Mouse (Mus musculus): ENCODE results near the gene Tle6.

Gene Tle6

DNA sequence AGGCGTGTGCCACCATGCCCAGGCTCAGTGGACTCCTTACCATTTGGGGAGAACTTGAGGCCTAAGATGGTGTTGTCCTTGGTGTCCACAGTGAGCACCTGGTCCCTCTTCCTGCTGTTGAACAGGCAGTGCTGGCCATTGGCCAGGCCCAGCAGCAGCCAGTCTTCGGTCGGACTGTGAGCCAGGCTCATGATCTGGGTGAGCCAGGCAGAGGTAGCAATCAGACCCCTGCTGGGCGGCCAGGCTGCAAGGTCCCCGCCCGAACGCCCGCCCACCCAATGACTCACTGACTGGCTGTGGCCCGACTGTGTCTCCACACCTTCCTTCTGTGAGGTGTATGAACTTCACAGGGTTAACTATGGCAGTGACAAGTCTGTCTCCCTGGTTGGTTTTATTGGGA is 9.0 kb downstream of the Tle6 start:
- DNase-seq (ENCODE audit: low read depth), result no peak

DNA sequence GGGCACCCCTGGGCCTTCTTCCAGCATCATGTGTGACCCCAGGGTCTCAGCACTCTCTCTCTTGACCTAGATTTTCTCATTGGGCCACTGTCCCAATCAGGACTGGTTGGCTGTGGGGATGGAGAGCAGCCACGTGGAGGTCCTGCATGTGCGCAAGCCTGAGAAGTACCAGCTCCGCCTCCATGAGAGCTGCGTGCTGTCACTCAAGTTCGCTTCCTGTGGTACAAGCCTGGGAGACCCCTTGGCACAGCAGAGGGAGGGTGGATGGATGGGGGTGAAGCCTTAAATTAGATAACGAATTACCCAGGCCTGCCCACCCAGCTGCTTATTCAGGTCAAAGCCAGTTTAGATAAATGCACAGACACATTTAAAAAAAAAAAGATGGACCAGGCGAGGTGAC is 12.1 kb downstream of the Tle6 start:
- DNase-seq (ENCODE audit: low read depth), result no peak

DNA sequence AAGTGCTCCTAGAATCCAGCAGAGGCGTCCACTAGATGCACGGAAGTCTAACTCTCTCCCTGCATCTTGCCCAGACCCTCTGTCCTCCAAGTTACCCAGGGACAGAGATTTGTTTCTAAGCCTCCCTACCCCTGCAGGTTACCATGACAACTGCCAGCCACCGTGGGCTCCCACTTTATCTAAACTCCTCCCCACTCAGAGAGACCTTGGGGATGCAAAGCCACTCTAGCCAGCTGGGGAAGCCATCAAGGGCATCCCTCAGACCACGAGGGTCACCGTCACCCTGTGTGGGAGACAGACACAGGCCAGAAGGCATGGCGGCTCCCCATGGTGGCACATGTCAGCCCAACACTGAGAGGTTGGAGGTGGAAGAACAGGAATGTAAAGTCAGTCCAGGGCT is 17.5 kb downstream of the Tle6 start:
- no peak for DNase-seq (ENCODE audit: low read depth)

DNA sequence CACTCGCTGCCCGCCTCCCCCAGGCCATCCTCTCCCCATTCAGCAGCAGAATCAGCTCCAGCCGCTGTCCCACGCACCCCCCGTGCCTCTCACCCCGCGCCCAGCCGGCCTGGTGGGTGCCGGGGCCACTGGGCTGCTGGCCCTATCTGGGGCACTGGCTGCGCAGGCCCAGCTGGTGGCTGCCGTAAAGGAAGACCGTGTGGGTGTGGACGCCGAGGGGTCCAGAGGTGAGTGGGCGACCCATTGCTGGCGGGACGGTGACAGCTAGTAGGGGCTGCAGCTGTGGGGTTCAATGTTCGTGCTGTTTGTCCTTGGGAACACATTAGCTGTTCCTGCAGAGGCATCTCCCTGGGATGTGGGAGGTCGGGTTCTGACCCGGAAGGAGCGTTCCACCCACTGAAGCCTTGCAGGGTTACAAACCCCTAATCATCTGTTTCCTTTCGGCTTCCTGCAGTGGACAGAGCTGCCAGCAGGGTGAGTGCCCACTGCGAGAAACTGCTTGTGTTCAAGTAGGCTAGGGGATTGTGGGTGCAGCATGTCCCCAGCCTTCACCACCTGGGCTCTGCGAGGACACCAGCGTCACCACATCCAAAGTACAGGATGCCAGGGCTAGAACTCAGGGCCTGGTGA is 20.3 kb downstream of the Tle6 start:
- peak; percentile 91 for DNase-seq (ENCODE audit: low read depth)

DNA sequence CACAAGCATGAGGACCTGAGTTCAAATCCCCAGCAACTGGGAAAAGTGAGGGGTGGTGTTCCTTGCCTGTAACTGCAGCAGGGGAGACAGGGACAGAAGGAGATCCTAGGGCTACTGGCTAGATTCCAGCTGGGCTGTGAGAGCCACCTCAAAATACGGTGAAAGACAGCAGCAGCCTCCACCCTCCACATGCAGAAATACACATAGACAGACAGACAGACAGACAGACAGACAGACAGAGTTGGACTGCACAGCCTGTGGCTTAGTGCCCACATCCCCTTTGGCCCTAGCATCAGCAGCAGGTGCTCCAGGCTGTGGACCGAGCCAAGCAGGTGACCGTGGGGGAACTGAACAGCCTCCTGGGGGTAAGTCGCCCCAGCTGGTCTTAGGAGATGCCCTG is 20.9 kb downstream of the Tle6 start:
- peak; percentile 50 for DNase-seq (ENCODE audit: low read depth)

DNA sequence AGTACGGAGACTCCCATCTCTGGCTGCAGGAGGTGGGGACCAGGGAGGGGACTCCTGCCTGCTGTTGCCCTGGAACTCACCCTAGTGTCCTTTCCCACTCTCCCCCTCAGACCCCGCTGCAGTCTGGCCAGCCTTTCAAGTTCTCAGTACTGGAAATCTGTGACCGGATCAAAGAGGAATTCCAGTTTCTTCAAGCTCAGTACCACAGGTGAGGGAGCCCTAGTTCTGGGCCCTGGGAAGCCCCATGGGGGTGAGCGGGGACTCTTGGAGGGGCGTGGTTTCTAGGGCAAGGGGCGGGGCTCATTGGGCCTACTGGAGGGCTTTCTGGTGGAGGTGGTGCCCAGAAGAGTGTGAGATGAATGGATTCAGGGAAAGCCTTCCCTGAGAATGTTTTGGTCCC is 25.2 kb downstream of the Tle6 start:
- no peak for DNase-seq (ENCODE audit: low read depth)

DNA sequence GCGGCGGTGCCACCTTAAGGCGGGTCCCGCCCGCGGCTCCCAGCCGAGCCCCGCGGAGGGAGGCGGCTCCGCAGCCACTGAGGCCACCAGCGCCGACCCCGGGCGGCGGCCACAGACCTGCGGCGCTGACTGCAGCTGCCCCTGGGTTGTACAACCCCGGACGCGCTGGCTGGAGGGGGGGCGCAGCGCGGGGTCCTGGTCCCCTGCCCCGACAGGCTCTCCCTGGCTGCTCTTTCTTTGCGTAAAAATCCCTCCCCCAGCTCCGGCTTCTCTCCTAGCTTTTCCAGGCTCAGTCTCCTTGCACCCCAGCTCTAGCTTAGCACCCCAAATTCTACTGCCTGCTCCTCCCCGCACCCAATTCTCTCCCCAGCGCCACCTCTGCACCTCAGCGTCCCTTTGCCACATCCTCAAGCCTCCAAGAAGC is 25.7 kb downstream of the Tle6 start:
- no peak for DNase-seq (ENCODE audit: low read depth)

DNA sequence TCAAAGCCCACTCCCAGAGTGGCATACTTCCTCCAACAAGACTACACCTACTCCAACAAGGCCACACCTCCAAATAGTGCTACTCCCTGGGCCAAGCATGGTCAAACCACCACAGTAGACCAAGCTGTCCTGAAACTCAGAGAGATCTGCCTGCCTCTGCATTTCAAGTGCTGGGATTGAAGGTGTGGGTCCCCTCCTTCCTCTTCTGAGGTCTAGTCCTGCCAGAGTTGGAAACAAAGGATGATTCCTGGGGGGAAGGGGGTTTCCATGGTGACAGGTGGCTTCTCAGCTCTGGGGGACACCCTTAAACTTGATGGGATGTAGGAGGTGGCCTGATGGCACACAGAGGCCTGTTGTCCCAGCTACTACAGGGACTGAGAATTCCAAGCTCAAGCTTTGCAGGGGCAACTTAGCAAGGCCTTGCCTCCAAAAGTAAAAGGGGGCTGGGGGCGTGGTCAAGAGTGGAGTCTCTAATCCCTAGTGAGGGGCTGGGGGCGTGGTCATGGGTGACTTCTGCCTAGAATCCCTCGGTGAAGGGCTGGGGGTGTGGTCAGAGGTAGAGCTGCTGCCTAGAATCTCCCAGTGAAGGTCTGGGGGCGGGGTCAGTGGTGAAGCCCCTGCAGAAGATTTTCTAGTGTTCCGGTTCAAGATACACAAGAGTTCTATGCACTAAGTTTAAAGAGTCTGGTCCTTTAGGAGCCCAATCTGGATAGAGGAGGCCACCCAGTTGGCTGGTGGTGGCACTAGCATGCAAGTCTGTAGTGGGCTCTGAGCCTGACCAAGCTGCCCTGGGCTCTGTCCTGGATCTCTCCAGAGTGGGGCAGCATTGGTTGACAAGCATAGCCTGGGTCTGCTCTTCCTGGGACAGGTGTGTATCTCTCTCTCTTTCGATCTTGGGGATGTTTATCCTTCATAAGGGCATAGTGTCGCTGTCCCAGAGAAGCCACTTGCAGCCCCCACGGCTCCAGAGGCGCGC is 26.5 kb downstream of the Tle6 start, which contains the start of gene Tle2:
Gene Tle2 (plus strand): TSS at position 481 of the 976 bp plus-strand sequence.
- DNase-seq (ENCODE audit: low read depth), result no peak

DNA sequence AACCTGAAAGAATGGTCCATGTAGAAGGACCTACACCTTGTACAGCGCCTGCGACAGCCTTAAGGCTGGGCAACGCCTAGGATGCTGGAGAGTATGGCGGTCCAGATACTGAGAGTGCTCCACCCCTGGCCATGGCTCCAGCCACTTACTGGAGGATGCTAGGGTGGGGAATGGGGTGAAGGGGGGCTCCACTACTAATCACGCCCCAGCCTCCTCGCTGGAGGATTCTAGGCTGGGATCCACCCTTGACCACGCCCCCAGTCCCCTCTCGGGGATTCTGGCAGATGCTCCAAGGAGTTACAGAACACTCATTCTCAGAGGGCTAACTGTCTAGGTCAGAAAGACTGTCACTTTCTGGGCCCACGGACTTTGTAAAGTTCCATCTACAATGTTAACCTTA is 27.9 kb downstream of the Tle6 start:
- no peak for DNase-seq (ENCODE audit: low read depth)

DNA sequence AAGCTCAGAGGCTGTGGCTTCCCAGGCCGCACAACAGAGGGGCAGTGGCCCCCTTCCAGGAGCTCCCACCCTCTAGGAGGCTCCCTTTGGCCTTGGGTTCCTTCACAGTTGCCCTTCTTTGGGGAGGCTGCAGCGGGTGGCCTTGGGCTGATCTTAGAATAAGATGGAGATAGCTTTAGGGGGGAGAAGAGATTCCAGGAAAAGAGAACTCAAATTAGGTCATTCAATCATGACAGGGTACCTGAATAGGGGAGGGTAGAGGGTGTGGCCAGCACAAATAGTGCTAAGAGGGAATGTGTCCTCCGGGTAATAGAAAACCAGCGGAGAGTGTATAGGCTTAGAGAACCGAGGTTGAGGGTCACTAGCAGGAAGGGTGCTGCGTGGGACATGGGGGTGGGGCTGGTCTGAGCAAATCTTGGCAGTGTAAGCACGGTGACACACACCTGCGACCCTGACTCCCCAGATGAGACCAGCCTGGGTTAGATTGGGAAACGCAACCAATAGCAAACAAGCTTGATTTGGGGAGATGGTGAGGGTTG is 28.7 kb downstream of the Tle6 start:
- DNase-seq (ENCODE audit: low read depth), result no peak

DNA sequence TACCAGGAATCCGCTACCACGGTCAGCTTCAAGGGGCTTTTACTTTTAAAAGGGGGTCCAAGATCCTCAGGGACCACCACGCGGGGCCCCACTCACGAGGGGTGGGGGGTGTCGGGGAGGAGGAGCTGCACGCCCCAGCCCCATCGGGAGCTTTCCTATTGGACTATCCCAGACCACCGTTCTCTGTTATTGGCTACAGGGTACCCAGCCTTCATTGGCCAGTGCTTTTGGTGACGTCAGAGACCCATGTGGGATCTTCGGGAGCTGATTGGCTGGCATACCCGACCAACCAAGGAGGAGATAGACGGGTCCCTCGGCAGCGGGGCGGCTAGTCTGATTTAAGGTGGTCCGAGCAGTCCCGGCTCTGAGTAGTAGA is 29.4 kb downstream of the Tle6 start:
- peak; percentile 99 for DNase-seq (ENCODE audit: low read depth)

DNA sequence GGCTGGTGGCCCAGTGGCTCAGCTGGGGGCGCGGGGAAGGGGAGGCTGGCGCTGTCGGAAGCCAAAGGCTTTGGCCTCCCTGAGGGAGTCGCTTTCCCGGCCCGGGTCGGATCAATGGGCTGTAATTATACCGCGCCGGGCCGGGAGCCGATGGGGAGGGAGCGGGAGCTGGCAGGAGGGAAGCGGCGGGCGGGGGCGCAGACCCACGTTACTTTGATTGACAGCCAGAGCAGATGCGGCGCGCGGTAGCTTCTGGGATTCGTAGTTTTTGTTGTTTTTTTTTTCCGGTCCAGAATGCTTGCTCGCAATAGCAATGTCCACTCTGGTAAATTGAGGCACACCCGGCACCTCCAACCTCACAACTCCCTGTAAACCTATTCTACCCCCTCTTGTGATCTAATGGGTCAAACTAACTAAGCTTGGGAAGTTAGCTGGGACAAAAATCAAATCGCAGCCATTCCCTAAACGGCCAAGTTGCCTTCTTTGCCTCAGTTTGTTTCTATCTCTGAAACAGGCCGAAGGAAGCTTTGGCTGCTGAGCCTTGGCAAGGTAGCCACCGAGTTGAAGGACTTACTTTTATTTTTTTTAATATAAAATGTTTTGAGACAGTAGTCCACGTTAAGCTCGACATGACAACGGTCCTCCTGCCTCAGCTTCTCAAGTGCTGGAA is 29.9 kb downstream of the Tle6 start:
- peak; percentile 90 for DNase-seq (ENCODE audit: low read depth)

DNA sequence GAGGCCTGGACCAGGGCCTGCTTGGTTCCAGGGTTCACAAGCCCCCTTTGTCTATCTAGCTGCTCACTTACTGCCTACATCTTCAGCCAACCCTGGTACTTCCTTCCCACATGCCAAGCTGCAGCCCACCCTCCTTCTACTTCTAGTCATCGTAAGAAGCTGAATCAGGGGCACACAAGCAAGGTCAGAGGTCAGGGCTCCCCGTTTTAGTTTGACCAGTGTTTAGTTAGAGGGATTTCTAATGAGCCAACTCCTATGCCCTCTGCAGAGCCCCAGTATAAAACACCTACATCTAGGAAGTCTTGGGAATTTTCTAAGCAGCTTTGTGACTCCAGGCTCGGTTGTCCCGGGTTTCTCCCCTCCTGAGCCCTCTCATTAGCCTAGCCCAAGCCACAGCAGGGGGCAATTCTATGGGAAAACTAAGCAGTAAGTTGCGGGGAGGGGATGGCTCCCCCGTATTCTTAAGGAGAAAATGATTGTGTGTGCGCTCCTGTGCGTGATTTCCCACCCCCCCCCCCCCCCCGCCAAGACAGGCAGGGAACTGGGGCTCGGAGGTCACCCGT is 30.6 kb downstream of the Tle6 start:
- DNase-seq (ENCODE audit: low read depth), result no peak

DNA sequence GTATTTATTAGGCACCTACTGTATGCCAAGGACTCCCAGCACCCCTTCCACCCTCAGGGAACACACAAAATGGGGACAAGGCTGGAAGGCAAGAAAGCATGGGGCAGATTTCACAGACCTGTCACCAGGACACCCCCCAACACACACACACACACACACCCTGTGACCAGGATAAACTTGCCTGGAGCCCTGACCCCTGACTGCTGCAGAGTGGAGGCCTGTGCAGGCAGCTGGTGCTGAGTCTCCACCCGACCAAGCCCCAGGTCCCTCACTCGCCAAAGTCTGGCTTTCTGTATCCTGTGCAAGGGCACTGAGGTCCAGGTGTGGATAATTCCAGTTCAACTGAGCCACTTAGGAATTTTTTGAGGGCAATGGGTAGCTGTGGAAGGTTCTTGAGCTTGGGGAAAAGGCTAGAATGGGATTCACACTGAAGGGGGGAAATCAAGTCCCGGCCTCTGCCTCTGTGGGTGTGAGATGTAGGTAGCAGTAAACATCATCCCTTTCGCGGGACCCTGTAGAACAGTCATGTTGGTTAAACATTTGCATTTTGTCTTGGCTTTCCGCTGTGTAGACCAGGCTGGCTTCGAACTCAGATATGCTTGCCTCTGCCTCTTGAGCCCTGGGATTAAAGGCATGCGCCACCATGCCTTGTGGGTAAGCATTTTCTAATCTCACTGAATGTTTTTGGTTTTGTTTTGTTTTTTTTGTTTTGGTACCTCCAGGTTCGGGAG is 31.2 kb downstream of the Tle6 start:
- no peak for DNase-seq (ENCODE audit: low read depth)

DNA sequence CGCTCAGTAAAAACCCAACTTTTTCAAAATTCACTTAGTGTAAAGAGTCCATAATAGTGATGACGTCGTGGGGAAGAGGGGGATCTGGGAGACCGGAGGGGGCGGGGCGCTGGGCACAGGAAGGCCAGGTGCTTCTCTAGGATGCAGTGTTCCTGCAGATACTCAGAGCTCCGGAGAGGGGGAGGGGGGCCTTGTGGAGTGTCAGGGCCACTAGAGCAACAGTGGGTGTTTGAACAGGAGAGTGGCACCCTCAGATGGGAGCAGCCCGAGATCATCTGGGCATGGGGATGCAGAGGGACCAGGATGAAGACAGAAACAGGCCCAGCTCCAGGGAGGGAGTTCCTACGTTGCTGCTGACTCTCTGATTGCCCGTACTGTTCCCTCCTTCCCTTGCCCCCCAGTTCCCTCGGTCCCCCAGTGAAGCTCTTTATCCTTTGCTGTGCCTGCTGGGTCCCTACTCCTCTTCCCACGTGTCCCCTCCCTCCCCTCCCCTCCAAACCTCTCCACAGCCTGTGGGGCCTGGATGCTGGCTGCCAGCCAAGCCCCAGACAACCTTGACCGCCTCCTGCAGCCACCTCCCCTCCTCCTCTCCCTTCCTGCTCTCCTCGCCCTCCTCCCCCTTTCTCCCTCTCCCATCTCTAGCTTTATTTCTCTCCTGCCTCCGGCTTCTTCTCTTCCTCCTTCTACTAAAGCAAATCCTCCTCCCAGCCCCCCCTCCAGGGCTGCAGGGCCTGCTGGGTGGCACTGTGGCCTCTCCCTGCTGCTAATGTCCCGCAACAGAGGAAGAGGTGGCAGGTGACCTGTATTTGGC is 32.3 kb downstream of the Tle6 start:
- peak; percentile 89 for DNase-seq (ENCODE audit: low read depth)

DNA sequence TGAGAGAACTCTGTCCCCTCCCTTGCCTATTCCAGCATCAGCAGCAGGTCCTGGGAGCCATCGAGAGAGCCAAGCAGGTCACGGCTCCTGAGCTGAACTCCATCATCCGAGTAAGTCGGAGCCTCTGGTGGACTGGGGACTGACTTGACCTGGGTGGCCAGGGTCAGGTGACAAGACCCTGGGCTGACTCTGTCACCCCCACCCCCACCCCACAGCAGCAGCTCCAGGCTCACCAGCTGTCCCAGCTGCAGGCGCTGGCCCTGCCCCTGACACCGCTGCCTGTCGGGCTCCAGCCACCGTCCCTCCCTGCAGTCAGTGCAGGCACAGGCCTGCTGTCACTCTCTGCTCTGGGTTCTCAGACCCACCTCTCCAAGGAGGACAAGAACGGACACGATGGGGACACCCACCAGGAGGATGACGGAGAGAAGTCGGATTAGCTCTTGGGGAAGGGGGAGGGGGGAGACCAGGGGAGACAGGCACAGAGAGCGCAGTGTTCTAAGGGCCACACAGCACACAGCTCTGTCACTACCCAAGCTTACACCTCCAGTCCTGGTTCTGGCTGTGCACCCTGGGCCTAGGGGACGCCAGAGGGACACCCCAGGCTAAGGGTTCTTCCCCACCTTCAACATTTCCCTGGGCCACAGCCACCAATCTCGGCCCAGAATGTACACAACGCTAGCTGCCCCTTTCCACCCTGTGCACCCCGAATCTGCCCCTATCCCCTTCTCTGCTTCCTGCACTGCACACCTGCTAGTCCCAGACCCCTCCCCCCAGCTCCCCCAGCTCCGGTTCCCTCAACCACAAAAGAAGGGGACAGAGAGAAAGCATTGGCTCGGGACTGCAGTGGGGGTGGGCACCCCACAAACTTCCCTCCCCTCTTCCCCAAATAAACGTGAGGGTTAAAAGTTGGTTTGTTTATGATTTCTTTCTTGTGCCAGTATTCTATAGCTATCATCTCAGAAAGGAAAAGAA is 35.3 kb downstream of the Tle6 start:
- no peak for DNase-seq (ENCODE audit: low read depth)

DNA sequence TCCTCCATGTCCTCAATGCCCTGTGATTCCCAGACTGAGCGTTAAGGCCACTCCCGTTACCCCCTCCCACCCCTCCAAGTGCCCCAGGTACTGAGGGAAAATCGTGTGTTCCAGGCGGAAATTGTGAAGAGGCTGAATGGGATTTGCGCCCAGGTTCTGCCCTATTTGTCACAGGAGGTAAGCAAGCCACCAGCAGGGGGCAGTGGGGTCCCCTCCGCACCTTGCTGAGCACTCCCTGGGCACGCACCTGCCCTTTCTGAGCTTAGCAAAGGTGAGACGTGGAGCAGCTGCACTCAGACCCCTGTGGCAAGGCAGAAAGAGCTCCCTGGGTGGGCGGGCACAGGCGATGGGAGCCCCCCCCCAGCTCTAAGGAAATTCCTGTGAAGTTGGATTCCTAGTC is 36.1 kb downstream of the Tle6 start:
- no peak for DNase-seq (ENCODE audit: low read depth)

DNA sequence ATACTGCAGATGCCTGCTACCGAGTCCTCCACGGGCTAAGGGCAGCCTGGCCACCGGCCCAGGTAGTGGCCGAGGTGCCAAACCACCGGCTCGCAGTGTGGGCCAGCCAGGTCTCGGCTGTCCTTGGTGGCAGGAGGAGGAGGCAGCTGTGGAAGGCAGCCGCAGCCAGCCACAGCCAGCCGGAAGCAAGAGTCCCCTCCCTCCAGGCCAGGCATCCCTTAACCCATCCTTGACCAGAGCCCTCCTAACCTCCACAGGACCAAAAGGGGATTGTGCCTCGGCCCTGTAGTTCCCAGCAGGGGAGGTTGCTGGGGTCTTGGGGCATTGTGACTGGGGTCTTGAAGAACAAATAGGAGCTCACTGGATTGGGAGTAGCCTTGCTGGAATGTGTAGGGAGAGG is 36.7 kb downstream of the Tle6 start:
- DNase-seq (ENCODE audit: low read depth), result peak; percentile 80

DNA sequence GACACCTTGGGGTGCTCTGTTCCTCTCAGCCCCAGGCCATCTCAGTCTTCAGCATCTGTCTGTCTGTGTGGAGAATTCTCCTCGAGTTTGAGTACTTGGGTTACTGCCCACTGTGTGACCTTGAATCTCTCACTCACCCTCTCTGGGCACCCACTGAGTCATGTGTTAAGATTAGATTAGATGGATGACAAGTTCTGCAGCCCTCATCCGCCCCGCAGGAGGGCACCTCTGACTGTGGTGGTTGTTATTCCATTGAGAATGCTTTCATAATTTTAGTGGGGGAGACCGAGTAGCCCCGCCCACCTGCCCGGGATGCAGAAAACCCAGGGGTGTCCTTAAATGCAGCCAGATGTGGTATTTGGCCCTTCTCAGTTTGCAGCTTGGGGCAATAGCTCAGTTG is 37.4 kb downstream of the Tle6 start:
- DNase-seq (ENCODE audit: low read depth), result peak; percentile 91

DNA sequence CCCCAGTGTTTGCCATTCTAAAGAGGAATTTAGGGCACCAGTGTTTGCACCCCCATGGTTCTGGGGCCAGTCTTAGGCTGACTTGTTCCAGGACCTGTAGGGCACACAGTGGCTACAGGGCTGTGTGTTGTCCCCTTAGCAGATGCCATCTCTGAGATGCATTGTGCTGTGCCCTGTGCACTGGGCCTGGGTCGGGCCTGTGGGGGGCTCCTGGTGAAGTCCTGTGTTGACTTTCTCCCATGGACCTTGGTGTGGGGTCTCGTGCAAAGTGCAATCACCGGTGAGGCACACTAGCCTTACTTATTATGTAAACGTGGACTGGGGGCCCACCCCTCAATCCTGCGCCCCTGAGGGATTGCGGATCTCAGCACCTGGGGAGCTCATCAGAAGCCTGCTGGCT is 38.5 kb downstream of the Tle6 start:
- DNase-seq (ENCODE audit: low read depth), result no peak

Measured in 416B (cell line).